Mouse (Mus musculus): ENCODE results near the gene Cpm. TPM values are rescaled to one million over a fixed set of nuclear protein-coding genes. Genes with fewer than 3 reads are reported as not detected.

The Cpm gene
- polyA plus RNA-seq, 1 experiment from 2014 or later: 32.8 TPM

GRCm38 (mm10) chr10:117583155-117584061, 45.9 kb upstream of the Cpm start:
- H3K36me3 ChIP-seq (ENCODE audit: control insufficient read depth, insufficient read depth): no peaks in the 10 kb centered on the region
- TF ChIP-seq CTCF (IDR thresholded peaks at IDR 0.05; ENCODE audit: low read depth): no peak
- no peak overlapping the region for H3K9ac ChIP-seq (ENCODE audit: low read depth, low read length)
- H3K4me3 ChIP-seq (ENCODE audit: low read depth, low read length): no peak overlapping the region
- ATAC-seq: no peak
- H3K4me1 ChIP-seq (replicated peaks; ENCODE audit: control insufficient read depth, insufficient read depth, low read length): no peaks in the 10 kb centered on the region
- no peaks in the 10 kb centered on the region for H3K27me3 ChIP-seq (replicated peaks; ENCODE audit: control insufficient read depth, insufficient read depth, low read length)
- 64% methylated on average over 14 of the region's 14 CpGs for WGBS
- H3K27ac ChIP-seq (ENCODE audit: low read depth, low read length): no peak overlapping the region
- H3K9me3 ChIP-seq (ENCODE audit: control insufficient read depth): no peaks in the 10 kb centered on the region
- H3K4me2 ChIP-seq (replicated peaks; ENCODE audit: low read depth): no peak overlapping the region

GRCm38 (mm10) chr10:117584102-117584501, 45.2 kb upstream of the Cpm start:
- Histone ChIP-seq H3K4me1 (replicated peaks; ENCODE audit: control insufficient read depth, insufficient read depth, low read length) (no peaks in the 10 kb centered on the region), H3K27me3 (replicated peaks; ENCODE audit: control insufficient read depth, insufficient read depth, low read length) (no peaks in the 10 kb centered on the region), H3K9ac (ENCODE audit: low read depth, low read length) (no peak overlapping the region), H3K9me3 (ENCODE audit: control insufficient read depth) (no peaks in the 10 kb centered on the region), H3K27ac (ENCODE audit: low read depth, low read length) (no peak overlapping the region), H3K36me3 (ENCODE audit: control insufficient read depth, insufficient read depth) (no peaks in the 10 kb centered on the region), H3K4me2 (replicated peaks; ENCODE audit: low read depth) (no peak overlapping the region), H3K4me3 (ENCODE audit: low read depth, low read length) (no peak overlapping the region)
- ATAC-seq: no peak
- TF ChIP-seq CTCF (IDR thresholded peaks at IDR 0.05; ENCODE audit: low read depth): no peak
- WGBS: 49% methylated on average over 3 of the region's 3 CpGs

- H3K9ac ChIP-seq (ENCODE audit: low read depth, low read length): no peak overlapping the region
- H3K4me2 ChIP-seq (replicated peaks; ENCODE audit: low read depth): no peak overlapping the region
- TF ChIP-seq CTCF (IDR thresholded peaks at IDR 0.05; ENCODE audit: low read depth): no peak
- no peak overlapping the region for H3K4me3 ChIP-seq (ENCODE audit: low read depth, low read length)
- no peaks in the 10 kb centered on the region for H3K9me3 ChIP-seq (ENCODE audit: control insufficient read depth)
- H3K27ac ChIP-seq (ENCODE audit: low read depth, low read length): no peak overlapping the region
- H3K36me3 ChIP-seq (ENCODE audit: control insufficient read depth, insufficient read depth): no peaks in the 10 kb centered on the region
- no peak for ATAC-seq
- H3K27me3 ChIP-seq (replicated peaks; ENCODE audit: control insufficient read depth, insufficient read depth, low read length): no peaks in the 10 kb centered on the region
- no peaks in the 10 kb centered on the region for H3K4me1 ChIP-seq (replicated peaks; ENCODE audit: control insufficient read depth, insufficient read depth, low read length)
- WGBS: 84% methylated on average over 6 of the region's 6 CpGs
Measured at GRCm38 (mm10) chr10:117584566-117585515, 44.5 kb upstream of the Cpm start.

- Histone ChIP-seq H3K4me1 (replicated peaks; ENCODE audit: control insufficient read depth, insufficient read depth, low read length) (no peaks in the 10 kb centered on the region), H3K27ac (ENCODE audit: low read depth, low read length) (no peak overlapping the region), H3K4me2 (replicated peaks; ENCODE audit: low read depth) (no peak overlapping the region), H3K4me3 (ENCODE audit: low read depth, low read length) (no peak overlapping the region), H3K27me3 (replicated peaks; ENCODE audit: control insufficient read depth, insufficient read depth, low read length) (no peaks in the 10 kb centered on the region), H3K36me3 (ENCODE audit: control insufficient read depth, insufficient read depth) (no peaks in the 10 kb centered on the region), H3K9ac (ENCODE audit: low read depth, low read length) (no peak overlapping the region), H3K9me3 (ENCODE audit: control insufficient read depth) (no peaks in the 10 kb centered on the region)
- no peak for TF ChIP-seq CTCF (IDR thresholded peaks at IDR 0.05; ENCODE audit: low read depth)
- WGBS: 62% methylated on average over 2 of the region's 2 CpGs
- ATAC-seq: no peak
Measured at GRCm38 (mm10) chr10:117585600-117586299, 43.5 kb upstream of the Cpm start.

GRCm38 (mm10) chr10:117586859-117587258, 42.4 kb upstream of the Cpm start:
- H3K9me3 ChIP-seq (ENCODE audit: control insufficient read depth): no peaks in the 10 kb centered on the region
- TF ChIP-seq CTCF (IDR thresholded peaks at IDR 0.05; ENCODE audit: low read depth): no peak
- H3K36me3 ChIP-seq (ENCODE audit: control insufficient read depth, insufficient read depth): no peaks in the 10 kb centered on the region
- no peak for ATAC-seq
- no peak overlapping the region for H3K9ac ChIP-seq (ENCODE audit: low read depth, low read length)
- no peak overlapping the region for H3K27ac ChIP-seq (ENCODE audit: low read depth, low read length)
- no peak overlapping the region for H3K4me2 ChIP-seq (replicated peaks; ENCODE audit: low read depth)
- H3K4me3 ChIP-seq (ENCODE audit: low read depth, low read length): no peak overlapping the region
- no peaks in the 10 kb centered on the region for H3K27me3 ChIP-seq (replicated peaks; ENCODE audit: control insufficient read depth, insufficient read depth, low read length)
- 40% methylated on average over 11 of the region's 11 CpGs for whole genome bisulfite sequencing
- H3K4me1 ChIP-seq (replicated peaks; ENCODE audit: control insufficient read depth, insufficient read depth, low read length): no peaks in the 10 kb centered on the region

All from intestine, postnatal 0 days (tissue).